Mouse (Mus musculus): Measurements from ENCODE around the gene Eepd1.

Gene Eepd1

GRCm38 (mm10) chr9:25549130-25550060, 68.0 kb downstream of the Eepd1 start:
- TF ChIP-seq GATA4 (IDR thresholded peaks at IDR 0.05; ENCODE audit: insufficient replicate concordance, low read length): no peak

- TF ChIP-seq GATA4 (IDR thresholded peaks at IDR 0.05; ENCODE audit: insufficient replicate concordance, low read length): no peak
These were observed 68.8 kb downstream of the Eepd1 start for GRCm38 (mm10) chr9:25550196-25550595.

DNA sequence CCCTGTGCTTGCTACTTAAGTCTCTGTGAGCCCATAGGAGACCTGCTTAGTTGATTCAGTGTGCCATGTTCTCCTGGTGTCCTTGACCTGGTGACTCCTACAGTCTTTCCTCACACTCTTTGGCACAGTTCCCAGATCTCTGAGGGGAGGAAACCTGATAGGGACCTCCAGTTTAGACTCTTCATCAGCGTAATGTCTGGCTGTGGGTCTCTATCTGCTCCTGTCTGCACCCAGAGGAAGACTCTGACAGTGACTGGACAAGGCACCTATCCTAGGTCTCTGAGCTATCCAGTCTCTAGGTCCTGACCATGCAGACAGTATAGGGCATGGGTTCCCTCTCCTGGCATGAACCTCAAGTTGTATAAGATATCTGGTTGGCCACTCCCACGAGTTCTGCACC, 71.2 kb downstream of the Eepd1 start:
- no peak for TF ChIP-seq GATA4 (IDR thresholded peaks at IDR 0.05; ENCODE audit: insufficient replicate concordance, low read length)

DNA sequence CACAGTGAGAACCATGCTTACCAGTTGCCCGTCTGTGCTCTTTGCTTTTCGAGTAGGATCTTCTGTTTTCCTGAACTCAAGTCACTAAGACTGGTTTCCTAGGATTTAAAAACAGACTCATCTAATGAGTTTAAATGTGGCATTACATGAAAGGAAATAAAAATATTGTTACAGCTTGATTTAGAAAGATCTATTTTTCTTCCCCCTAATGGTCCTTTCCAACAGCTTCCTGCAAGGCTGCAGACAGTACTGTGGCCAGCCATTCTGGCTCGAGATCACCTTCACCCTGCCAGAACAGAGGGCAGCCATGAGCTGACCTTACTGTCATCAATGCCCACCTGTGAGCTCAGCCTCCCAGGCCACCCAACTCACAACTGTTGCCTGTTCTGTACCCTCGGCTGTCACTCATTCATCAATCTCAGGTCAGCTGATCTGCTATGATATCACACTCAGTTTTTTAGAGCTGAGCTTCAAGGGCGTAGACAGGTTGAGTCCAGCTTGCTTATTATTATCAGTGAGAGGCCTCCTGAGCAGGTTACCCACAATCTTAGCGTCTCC, 73.0 kb downstream of the Eepd1 start:
- no peak for TF ChIP-seq GATA4 (IDR thresholded peaks at IDR 0.05; ENCODE audit: insufficient replicate concordance, low read length)

DNA sequence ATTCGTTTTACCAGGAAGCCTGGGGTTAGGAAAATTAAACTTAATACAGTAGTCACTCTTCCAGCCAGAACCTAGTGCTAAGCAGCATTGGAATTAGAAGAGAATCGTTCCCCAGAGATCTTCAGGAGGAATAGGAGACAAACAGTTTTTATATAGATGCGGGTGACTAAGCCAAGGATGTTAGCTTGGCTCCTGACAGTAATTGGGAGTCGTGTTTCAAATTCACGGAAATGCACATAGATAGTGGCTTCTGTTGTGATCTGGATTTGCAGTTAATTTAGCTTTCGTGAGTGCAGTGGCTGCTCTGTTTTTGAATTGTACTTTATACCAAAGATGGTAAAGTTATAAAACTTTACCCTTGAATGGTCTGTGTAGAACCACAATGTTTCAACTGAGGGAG, 73.9 kb downstream of the Eepd1 start:
- no peak for TF ChIP-seq GATA4 (IDR thresholded peaks at IDR 0.05; ENCODE audit: insufficient replicate concordance, low read length)

- TF ChIP-seq GATA4 (IDR thresholded peaks at IDR 0.05; ENCODE audit: insufficient replicate concordance, low read length): no peak
These were observed 74.7 kb downstream of the Eepd1 start for GRCm38 (mm10) chr9:25556008-25556407.

DNA sequence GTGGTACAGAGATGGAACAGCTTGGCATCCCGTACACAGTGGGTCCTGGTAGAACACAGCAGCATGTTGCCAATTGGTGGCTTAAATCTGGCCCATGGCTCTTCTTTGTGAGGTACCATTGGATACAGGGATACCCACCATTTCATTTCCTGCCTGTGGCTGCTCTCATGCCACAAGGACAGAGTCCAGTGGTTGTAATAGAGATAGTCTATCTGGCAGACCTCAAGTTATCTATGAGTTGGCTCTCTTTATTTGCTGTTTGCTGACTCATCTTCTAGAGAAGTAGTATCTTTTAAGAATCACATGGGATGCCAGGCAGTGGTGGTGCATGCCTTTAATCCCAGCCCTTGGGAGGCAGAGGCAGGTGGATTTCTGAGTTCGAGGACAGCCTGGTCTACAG, 76.0 kb downstream of the Eepd1 start:
- no peak for TF ChIP-seq GATA4 (IDR thresholded peaks at IDR 0.05; ENCODE audit: insufficient replicate concordance, low read length)

- no peak for TF ChIP-seq GATA4 (IDR thresholded peaks at IDR 0.05; ENCODE audit: insufficient replicate concordance, low read length)
These were observed 77.5 kb downstream of the Eepd1 start for GRCm38 (mm10) chr9:25558834-25559233.

- TF ChIP-seq GATA4 (IDR thresholded peaks at IDR 0.05; ENCODE audit: insufficient replicate concordance, low read length): no peak
These were observed 78.8 kb downstream of the Eepd1 start for GRCm38 (mm10) chr9:25560016-25560758.

DNA sequence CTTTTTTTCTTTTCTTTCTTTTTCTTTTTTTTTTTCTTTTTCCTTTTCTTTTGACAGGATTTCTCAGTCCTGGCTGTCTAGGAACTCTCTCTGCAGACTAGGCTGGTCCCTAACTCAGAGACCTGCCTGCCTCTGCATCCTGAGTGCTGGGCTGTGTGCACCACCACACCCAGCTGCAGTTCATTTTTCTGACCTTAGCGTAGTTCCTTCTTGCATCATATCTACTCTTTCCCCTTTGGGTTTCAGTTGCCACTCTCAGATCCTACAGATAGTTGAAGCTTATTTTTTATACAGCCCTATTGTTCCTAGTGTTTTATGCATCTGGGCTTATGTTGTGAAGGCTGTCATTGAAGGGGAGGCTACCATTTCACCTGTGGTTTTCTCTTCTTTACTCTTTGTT, 79.8 kb downstream of the Eepd1 start:
- no peak for TF ChIP-seq GATA4 (IDR thresholded peaks at IDR 0.05; ENCODE audit: insufficient replicate concordance, low read length)

DNA sequence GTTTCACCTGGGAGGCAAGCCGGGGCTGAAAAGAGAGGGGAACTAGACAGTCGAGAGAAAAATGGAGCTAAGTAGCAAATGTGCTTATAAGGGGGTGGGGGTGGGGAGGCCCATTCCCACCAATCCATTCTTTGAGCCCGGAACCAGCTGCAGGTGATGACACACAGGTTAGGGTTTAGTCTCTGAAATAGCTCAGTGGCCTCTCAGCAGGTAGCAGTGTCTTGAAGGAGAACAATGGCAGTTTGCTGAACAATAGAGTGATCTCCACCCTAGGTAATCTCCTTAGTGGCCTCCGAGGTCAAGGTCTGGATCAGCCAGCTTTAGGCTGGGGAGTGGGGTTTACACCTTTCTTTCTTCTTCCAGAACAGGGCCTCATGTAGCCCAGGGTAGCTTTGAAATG, 82.5 kb downstream of the Eepd1 start:
- no peak for TF ChIP-seq GATA4 (IDR thresholded peaks at IDR 0.05; ENCODE audit: insufficient replicate concordance, low read length)

DNA sequence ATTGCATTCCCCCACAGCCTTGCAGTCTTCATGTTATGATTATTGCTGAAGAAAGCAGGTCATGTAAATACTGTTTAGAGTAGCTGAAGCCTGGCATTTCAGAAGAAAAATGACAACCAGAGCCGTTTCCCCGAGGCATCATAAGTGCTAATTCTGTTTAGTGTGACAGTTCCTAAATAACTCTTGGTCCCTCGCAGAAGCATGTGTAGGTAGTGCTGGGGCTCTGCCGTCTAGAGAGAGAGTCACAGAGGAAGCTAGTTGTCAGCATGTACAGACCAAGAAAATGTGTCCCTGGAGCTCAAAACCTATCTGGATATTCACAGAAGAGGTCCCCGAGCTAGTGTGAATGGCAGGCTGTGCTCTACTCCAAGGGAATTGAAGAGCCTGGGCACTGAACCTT, 85.7 kb downstream of the Eepd1 start:
- no peak for TF ChIP-seq GATA4 (IDR thresholded peaks at IDR 0.05; ENCODE audit: insufficient replicate concordance, low read length)

DNA sequence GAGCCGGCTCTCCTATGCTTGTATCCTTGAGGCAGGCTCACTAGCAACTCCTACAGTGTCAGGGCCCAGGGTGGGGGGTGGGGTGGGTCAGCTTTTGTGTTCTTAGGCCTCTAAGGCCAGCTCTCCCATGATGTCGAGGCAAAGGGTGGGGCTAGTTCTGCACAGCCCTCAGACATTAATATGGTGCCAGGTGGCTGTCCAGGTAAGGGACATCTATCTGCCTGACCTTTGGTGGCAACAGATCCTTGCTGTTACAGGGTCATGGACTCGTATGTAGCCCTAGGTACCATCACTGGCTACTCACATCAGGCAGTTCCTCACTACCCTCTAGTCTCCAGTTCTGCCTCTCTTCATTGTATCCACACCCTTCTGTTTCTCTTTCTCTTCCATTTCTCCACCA, 87.4 kb downstream of the Eepd1 start:
- no peak for TF ChIP-seq GATA4 (IDR thresholded peaks at IDR 0.05; ENCODE audit: insufficient replicate concordance, low read length)

- no peak for TF ChIP-seq GATA4 (IDR thresholded peaks at IDR 0.05; ENCODE audit: insufficient replicate concordance, low read length)
These were observed 88.7 kb downstream of the Eepd1 start for GRCm38 (mm10) chr9:25570011-25570410.

DNA sequence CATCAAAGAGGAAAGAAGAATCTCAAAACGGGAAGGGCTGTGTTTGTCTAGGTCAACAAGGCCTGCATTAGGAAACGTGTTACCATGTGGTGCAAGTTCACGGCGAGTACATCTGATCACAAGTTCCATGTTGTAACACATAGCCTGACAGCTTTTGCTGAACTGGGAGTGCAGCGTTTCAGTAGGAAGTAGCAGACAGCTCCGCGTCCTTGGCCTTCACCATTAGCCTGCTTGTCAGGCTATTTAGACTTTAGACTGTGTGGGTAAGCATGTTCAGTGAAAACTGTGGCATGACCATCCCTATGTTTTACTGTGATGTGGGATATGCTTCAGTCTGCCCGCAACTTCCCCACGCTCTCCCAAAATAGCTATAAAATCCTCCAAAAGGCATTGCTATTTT, 89.1 kb downstream of the Eepd1 start:
- no peak for TF ChIP-seq GATA4 (IDR thresholded peaks at IDR 0.05; ENCODE audit: insufficient replicate concordance, low read length)

DNA sequence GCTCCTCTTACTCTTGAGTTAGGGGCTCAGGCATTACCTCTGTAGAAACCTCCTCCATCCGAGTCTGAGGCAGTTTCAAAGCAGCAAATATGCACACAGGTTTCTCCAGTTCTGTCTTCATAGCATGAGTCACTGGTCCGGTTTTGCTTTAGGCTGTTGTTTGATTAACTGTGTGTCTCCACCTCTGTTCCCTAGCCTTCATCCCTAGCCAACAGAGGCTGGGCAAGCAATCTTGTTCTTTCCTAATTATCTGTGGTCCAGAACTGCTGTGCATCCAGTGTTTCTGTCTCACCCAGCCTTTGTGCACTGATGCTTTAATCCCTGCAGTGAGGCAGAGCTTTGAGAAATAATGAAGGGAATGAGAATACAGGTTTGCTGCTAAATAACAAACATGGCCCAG, 90.0 kb downstream of the Eepd1 start:
- no peak for TF ChIP-seq GATA4 (IDR thresholded peaks at IDR 0.05; ENCODE audit: insufficient replicate concordance, low read length)

All from liver, adult (tissue).